Mouse (Mus musculus): Measurements from ENCODE around the gene Grk4.

Grk4 gene

GRCm38 (mm10) chr5:34659686-34660590 is at the start of gene Grk4, which contains the start of gene Nop14:
TSS of gene Grk4 (plus strand) at chr5:34660379.
TSS of gene Nop14 (minus strand) at chr5:34660148.
- peak; percentile 99 for DNase-seq (ENCODE audit: low spot score)

GRCm38 (mm10) chr5:34632996-34633395 is 27.2 kb upstream of the Grk4 start:
- DNase-seq (ENCODE audit: low spot score) = no peak

GRCm38 (mm10) chr5:34633641-34634040 is 26.5 kb upstream of the Grk4 start:
- DNase-seq (ENCODE audit: low spot score) = peak; percentile 60

- no peak for DNase-seq (ENCODE audit: low spot score)
Measured at GRCm38 (mm10) chr5:34634746-34635400, 25.3 kb upstream of the Grk4 start.

GRCm38 (mm10) chr5:34635665-34636192 is 24.4 kb upstream of the Grk4 start:
- DNase-seq (ENCODE audit: low spot score) = no peak

GRCm38 (mm10) chr5:34636481-34637287 is 23.5 kb upstream of the Grk4 start, which contains the start of gene Mfsd10:
TSS of gene Mfsd10 (minus strand) at chr5:34637212.
- peak; percentile 85 for DNase-seq (ENCODE audit: low spot score)

- no peak for DNase-seq (ENCODE audit: low spot score)
Measured at GRCm38 (mm10) chr5:34637591-34638156, 22.5 kb upstream of the Grk4 start.

- no peak for DNase-seq (ENCODE audit: low spot score)
Measured at GRCm38 (mm10) chr5:34641991-34642390, 18.2 kb upstream of the Grk4 start.

- peak; percentile 50 for DNase-seq (ENCODE audit: low spot score)
Measured at GRCm38 (mm10) chr5:34642932-34643331, 17.2 kb upstream of the Grk4 start.

- DNase-seq (ENCODE audit: low spot score) = peak; percentile 71
Measured at GRCm38 (mm10) chr5:34647581-34647980, 12.6 kb upstream of the Grk4 start.

- DNase-seq (ENCODE audit: low spot score) = no peak
Measured at GRCm38 (mm10) chr5:34652961-34653360, 7.2 kb upstream of the Grk4 start.

- DNase-seq (ENCODE audit: low spot score) = no peak
Measured at GRCm38 (mm10) chr5:34654881-34655280, 5.3 kb upstream of the Grk4 start.

GRCm38 (mm10) chr5:34657556-34657955 is 2.6 kb upstream of the Grk4 start:
- no peak for DNase-seq (ENCODE audit: low spot score)

- DNase-seq (ENCODE audit: low spot score) = no peak
Measured at GRCm38 (mm10) chr5:34660591-34661130, 482 bp downstream of the Grk4 start.

GRCm38 (mm10) chr5:34661909-34662308 is 1.7 kb downstream of the Grk4 start:
- DNase-seq (ENCODE audit: low spot score) = no peak

GRCm38 (mm10) chr5:34663231-34663630 is 3.1 kb downstream of the Grk4 start:
- no peak for DNase-seq (ENCODE audit: low spot score)

- no peak for DNase-seq (ENCODE audit: low spot score)
Measured at GRCm38 (mm10) chr5:34669493-34669892, 9.3 kb downstream of the Grk4 start.

GRCm38 (mm10) chr5:34670280-34670679 is 10.1 kb downstream of the Grk4 start:
- DNase-seq (ENCODE audit: low spot score) = no peak

GRCm38 (mm10) chr5:34689868-34690267 is 29.7 kb downstream of the Grk4 start:
- no peak for DNase-seq (ENCODE audit: low spot score)

GRCm38 (mm10) chr5:34692782-34693181 is 32.6 kb downstream of the Grk4 start:
- DNase-seq (ENCODE audit: low spot score) = no peak

GRCm38 (mm10) chr5:34695521-34695920 is 35.3 kb downstream of the Grk4 start:
- DNase-seq (ENCODE audit: low spot score) = no peak

Data from urinary bladder, postnatal 14 days (tissue).